Mouse (Mus musculus) lung, adult 2 months (tissue): ENCODE data around the gene Tceal3.
A peak's percentile ranks its signal among the peaks of the same experiment; 100 is the strongest.

Experiments
- CTCF ChIP-seq: fragments of 200-500 bp; IDR thresholded peaks from 2 replicates; pipeline ENCODE4 v1.5.1; 2011; ENCODE audit warnings: mild to moderate bottlenecking, low read length, control low read depth; ENCODE audit not compliant: insufficient read depth
- POLR2A ChIP-seq: fragments of 200-500 bp; IDR thresholded peaks from 2 replicates; pipeline ENCODE4 v1.6.1; 2011; ENCODE audit warnings: low read depth, mild to moderate bottlenecking, control low read depth, low read length, borderline replicate concordance; ENCODE audit errors: extremely low read depth

- no peak for TF ChIP-seq CTCF
- TF ChIP-seq POLR2A = peak; percentile 60; the same call in 1 of the 2 replicates
Observed at GRCm38 (mm10) chrX:136707446-136708167, 117.0 kb downstream of the Tceal3 start, which contains the start of gene Tceal1.
